Mouse (Mus musculus) granulocyte monocyte progenitor cell, adult 5-6 weeks (primary cell): ENCODE measurements at regions not wholly inside any gene's neighbourhood (a gene's known extent, or its start where the extent isn't known, plus 50 kb on each side); places are given as distances from the start of the nearest gene placed in this dataset.

Experiments used
- ATAC-seq: replicated peaks from 2 replicates; pipeline ENCODE4 v1.8.0; 2016; ENCODE audit warnings: mild to moderate bottlenecking, moderate TSS enrichment, inconsistent platforms; ENCODE audit not compliant: poor library complexity, severe bottlenecking

- no peak for ATAC-seq
Observed at GRCm38 (mm10) chr3:125048429-125048828, 355.4 kb upstream of the Ndst4 start.

DNA sequence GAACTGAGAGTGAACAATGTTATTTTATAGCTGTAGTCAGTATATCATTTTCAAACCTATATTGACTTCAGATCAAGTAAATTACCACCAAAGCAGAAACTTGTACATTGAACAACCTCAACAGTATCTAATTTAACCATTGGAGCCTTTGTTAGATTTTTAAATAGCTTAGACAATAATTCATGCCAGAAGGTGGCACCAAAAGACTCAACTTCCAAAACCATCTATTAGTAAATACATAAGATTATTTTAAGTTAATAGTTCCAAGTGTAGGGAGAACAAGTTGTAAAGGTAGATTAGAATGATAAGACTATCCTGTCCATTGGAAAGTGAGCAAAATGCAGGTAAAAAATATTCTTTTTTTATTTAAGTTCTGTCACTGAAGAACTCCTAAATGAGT lies 354.2 kb upstream of the Ndst4 start:
- no peak for ATAC-seq

GRCm38 (mm10) chr3:125052852-125053251 lies 351.0 kb upstream of the Ndst4 start:
- no peak for ATAC-seq

- no peak for ATAC-seq
Observed at GRCm38 (mm10) chr3:125072683-125073082, 331.2 kb upstream of the Ndst4 start.

GRCm38 (mm10) chr3:125093010-125093630 lies 310.8 kb upstream of the Ndst4 start:
- ATAC-seq, result peak; percentile 79
